Mouse (Mus musculus) thymus, postnatal 10 days (tissue): ENCODE data around the gene Ltbp2.

Source experiments
- DNase-seq, 2 experiments: peaks; one replicate each; pipeline ENCODE4 v3.0.0; 2021; ENCODE audit warnings: low spot score in 2 of 2

Gene Ltbp2

GRCm38 (mm10) chr12:84805228-84805842 is 71.0 kb downstream of the Ltbp2 start:
- no peak for DNase-seq

GRCm38 (mm10) chr12:84802625-84803024 is 73.7 kb downstream of the Ltbp2 start:
- DNase-seq = no peak

GRCm38 (mm10) chr12:84801532-84802110 is 74.7 kb downstream of the Ltbp2 start:
- DNase-seq = no peak

- DNase-seq = no peak
Observed at GRCm38 (mm10) chr12:84800419-84800818, 75.9 kb downstream of the Ltbp2 start.

GRCm38 (mm10) chr12:84799086-84799485 is 77.2 kb downstream of the Ltbp2 start:
- DNase-seq = no peak

GRCm38 (mm10) chr12:84794647-84795046 is 81.7 kb downstream of the Ltbp2 start:
- DNase-seq = no peak

- DNase-seq = no peak
Observed at GRCm38 (mm10) chr12:84792629-84793028, 83.7 kb downstream of the Ltbp2 start.

- no peak for DNase-seq
Observed at GRCm38 (mm10) chr12:84790853-84791252, 85.5 kb downstream of the Ltbp2 start.

- DNase-seq = no peak
Observed at GRCm38 (mm10) chr12:84786091-84786490, 90.2 kb downstream of the Ltbp2 start.

- peak; percentile 48 to 88 for DNase-seq
Observed at GRCm38 (mm10) chr12:84784604-84785381, 91.5 kb downstream of the Ltbp2 start.

GRCm38 (mm10) chr12:84776229-84776628 is 100.1 kb downstream of the Ltbp2 start:
- no peak for DNase-seq

- no peak for DNase-seq
Observed at GRCm38 (mm10) chr12:84774376-84774775, 102.0 kb downstream of the Ltbp2 start.

GRCm38 (mm10) chr12:84773476-84773875 is 102.9 kb downstream of the Ltbp2 start:
- peak in 1 of 2 experiments; percentile 32 for DNase-seq

- peak; percentile 94 to 95 for DNase-seq
Observed at GRCm38 (mm10) chr12:84772726-84773441, 103.4 kb downstream of the Ltbp2 start, which contains the start of the genes Npc2 and Isca2. TSS of gene Npc2 (minus strand) at chr12:84773152. TSS of gene Isca2 (plus strand) at chr12:84773251.

GRCm38 (mm10) chr12:84771981-84772520 is 104.3 kb downstream of the Ltbp2 start:
- DNase-seq = no peak

- no peak for DNase-seq
Observed at GRCm38 (mm10) chr12:84769624-84770023, 106.7 kb downstream of the Ltbp2 start.

- no peak for DNase-seq
Observed at GRCm38 (mm10) chr12:84767510-84767909, 108.8 kb downstream of the Ltbp2 start.

- DNase-seq = no peak
Observed at GRCm38 (mm10) chr12:84766113-84766735, 110.1 kb downstream of the Ltbp2 start.

- no peak for DNase-seq
Observed at GRCm38 (mm10) chr12:84765506-84765905, 110.8 kb downstream of the Ltbp2 start.

- no peak for DNase-seq
Observed at GRCm38 (mm10) chr12:84764756-84765155, 111.6 kb downstream of the Ltbp2 start.

GRCm38 (mm10) chr12:84763577-84764218 is 112.6 kb downstream of the Ltbp2 start:
- DNase-seq = no peak
